Mouse (Mus musculus) kidney, adult 2 months (tissue): ENCODE results near the gene Fam208a.

Source experiments
- CTCF ChIP-seq: fragments of 200-500 bp; conservative IDR thresholded peaks from 2 replicates; pipeline ENCODE4 v1.5.1; 2011; ENCODE audit warnings: low read depth, mild to moderate bottlenecking, control low read depth, low read length, moderate library complexity, mixed read lengths; ENCODE audit not compliant: insufficient read depth, insufficient read length
- POLR2A ChIP-seq: fragments of 200-500 bp; IDR thresholded peaks from one replicate; pipeline ENCODE4 v1.6.1; 2011; ENCODE audit warnings: low read depth, low read length, control low read depth

DNA sequence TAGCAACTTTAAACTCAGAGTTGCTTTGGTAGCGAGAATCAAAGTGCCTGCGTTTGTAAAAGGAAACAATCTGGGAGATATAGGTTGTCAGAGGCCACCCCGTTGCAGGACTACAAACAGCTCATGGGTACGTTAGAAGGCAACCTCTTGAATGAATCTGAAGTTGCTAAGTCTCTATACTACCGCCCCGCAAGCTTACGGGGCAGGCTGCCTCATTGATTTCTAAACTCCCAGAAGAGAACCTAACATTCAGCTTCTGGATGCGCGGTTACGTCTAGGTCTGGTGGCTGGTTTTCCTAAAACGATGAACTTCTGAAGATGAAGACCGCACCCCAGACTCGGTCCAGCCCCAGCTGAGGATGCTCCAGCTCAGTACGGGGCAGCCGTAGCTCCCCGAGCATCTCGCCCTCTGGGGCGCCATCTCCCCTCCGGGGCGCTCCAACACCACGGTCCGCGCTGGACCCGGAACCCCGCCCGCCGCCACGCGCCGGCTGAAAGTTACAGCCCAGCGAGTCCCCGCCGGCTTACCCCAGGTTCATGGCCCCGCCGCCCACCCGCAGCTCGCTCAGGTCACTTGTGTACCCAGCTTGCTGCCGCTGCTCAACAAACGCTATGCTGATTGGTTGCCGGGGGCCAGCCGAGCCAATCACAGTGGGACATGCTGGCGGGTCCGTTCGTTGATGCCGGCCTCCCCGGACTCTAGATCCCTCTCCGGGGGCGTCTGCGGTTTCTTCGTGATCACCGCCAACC is 79.4 kb downstream of the Fam208a start, which contains the start of gene Ccdc66:
- TF ChIP-seq CTCF (no peak), POLR2A (no peak)
